Mouse (Mus musculus) thymus, adult 2 months (tissue): ENCODE data around the gene Zfp831.

ENCODE experiments used
- CTCF ChIP-seq: fragments of 200-500 bp; IDR thresholded peaks from 2 replicates; pipeline ENCODE4 v1.5.1; 2012; ENCODE audit warnings: mild to moderate bottlenecking, control low read depth, low read length, moderate library complexity, borderline replicate concordance; ENCODE audit not compliant: control insufficient read depth, poor library complexity, insufficient read depth; ENCODE audit errors: extremely low read depth
- POLR2A ChIP-seq: fragments of 200-500 bp; IDR thresholded peaks from 2 replicates; pipeline ENCODE4 v1.6.1; 2012; ENCODE audit warnings: mild to moderate bottlenecking, low read length, control low read depth, moderate library complexity; ENCODE audit not compliant: control insufficient read depth, poor library complexity, insufficient read depth; ENCODE audit errors: extremely low read depth

DNA sequence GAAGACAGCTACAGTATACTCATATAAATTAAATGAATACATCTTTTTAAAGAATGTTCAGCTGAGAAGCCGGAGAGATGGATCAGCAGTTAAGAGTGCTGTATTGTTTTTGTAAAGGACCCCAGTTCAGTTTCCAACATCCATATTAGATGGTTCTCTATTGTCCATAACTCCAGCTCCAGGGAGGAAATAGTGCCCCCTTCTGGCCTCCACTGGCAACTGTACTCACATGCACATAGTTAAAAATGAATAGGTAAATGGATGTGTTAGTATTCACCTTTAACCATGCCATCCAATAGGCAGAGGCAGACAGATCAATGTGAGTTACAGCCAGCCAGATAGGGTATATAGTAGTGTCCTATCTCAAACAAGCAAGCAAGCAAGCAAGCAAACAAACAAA, 68.7 kb downstream of the Zfp831 start:
- no peak for TF ChIP-seq POLR2A
- no peak for TF ChIP-seq CTCF
